Mouse (Mus musculus) forebrain, postnatal 0 days (tissue): ENCODE results near the gene Nfia. TPM values are rescaled to one million over a fixed set of nuclear protein-coding genes. Genes with fewer than 3 reads are reported as not detected.

Experiments used
- ATAC-seq: fragments of 200-750 bp; cut with Nextera tagmentation; 2 replicates; pipeline ENCODE4 v1.8.0; 2017; ENCODE audit warnings: mild to moderate bottlenecking, moderate library complexity
- DNase-seq: peaks from one replicate; pipeline ENCODE4 v3.0.0-alpha.2; 2015
- H3K27ac ChIP-seq: fragments of 300-500 bp; sonication (generic); 2 replicates; pipeline ENCODE4 v1.5.1; 2014; ENCODE audit warnings: low read depth, mild to moderate bottlenecking, antibody characterized with exemption, low read length, moderate library complexity, mixed read lengths
- H3K27me3 ChIP-seq: fragments of 300-500 bp; sonication (generic); 2 replicates; pipeline ENCODE4 v1.6.1; 2014; ENCODE audit warnings: mild to moderate bottlenecking, low read length, mixed read lengths; ENCODE audit not compliant: insufficient read depth
- H3K36me3 ChIP-seq: fragments of 300-500 bp; sonication (generic); 2 replicates; pipeline ENCODE4 v1.6.1; 2014; ENCODE audit warnings: mild to moderate bottlenecking, moderate library complexity; ENCODE audit not compliant: insufficient read depth
- H3K4me1 ChIP-seq: fragments of 300-500 bp; sonication (generic); 2 replicates; pipeline ENCODE4 v1.6.1; 2014; ENCODE audit warnings: antibody characterized with exemption; ENCODE audit not compliant: insufficient read depth
- H3K4me2 ChIP-seq: fragments of 300-500 bp; sonication (generic); 2 replicates; pipeline ENCODE4 v1.6.1; 2014; ENCODE audit warnings: low read depth, mild to moderate bottlenecking, moderate library complexity
- H3K4me3 ChIP-seq: fragments of 300-500 bp; sonication (generic); 2 replicates; pipeline ENCODE4 v1.5.1; 2014; ENCODE audit warnings: low read depth, low read length, mixed read lengths
- H3K9ac ChIP-seq: fragments of 300-500 bp; sonication (generic); 2 replicates; pipeline ENCODE4 v1.6.1; 2014; ENCODE audit warnings: mild to moderate bottlenecking
- H3K9me3 ChIP-seq: fragments of 300-500 bp; sonication (generic); 2 replicates; pipeline ENCODE4 v1.6.1; 2016; ENCODE audit warnings: low read length
- CTCF ChIP-seq: sonication (generic); IDR thresholded peaks from 2 replicates; pipeline ENCODE4 v1.5.1; 2016; ENCODE audit warnings: antibody characterized with exemption, control low read depth, low read depth
- WGBS: fragments of 180-500 bp; shearing (Covaris S2); extraction: QIAGEN DNeasy Blood & Tissue Kit; methylation state at CpG from one replicate; pipeline ENCODE4 v1.1.7; 2014; 5-methylcytosine and 5-hydroxymethylcytosine counted together
- polyA plus RNA-seq: library from polyadenylated mRNA; unstranded; fragments of >200 nt; fragmentation: Nextera tagmentation; extraction: Ambion mirVana; gene quantifications from 2 replicates; pipeline ENCODE4 v1.2.1, GENCODE M21; 2015
- total RNA-seq: library from RNA; depleted of rRNA; stranded (reverse); fragments of >200 nt; gene quantifications from 2 replicates; pipeline ENCODE4 v1.2.3, GENCODE M21; 2014

Nfia gene
- total and polyA plus RNA-seq, 2 experiments from 2014 or later = 44.1 to 57.5 TPM

DNA sequence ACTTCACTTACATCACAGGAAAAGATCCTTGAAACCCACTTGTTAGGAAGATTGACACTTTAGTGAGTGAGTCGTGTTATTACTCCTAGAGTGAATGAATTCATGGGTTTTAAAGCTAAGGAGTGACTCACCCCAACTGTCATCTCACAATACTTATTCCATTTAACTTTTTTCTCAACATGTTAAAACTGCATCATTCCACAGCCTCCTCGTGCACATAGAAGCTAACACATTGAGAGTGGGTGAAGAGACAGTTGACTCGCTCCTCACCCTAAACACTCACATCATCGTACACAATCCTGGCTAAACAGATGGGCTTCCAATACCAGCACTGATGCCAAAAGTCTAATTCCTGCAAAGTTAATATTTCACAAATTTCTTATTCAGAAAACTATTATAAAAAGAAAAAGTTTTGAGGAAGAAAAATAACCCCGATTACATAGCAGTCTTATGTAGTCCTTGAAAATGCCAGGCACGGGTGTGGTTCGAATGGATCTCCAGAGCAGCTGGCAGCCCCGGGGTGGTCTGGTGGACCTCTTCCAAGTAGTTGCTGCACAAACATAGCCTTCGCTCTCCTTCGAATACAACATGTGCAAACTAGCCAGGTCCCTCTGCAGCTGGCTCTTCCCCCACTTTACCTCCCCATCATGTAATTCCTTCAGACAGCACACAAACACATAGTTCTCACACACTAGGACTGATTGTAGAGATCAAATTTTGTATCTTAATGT, 178.0 kb downstream of the Nfia start:
- Histone ChIP-seq H3K36me3 (no peaks in the 10 kb centered on the region), H3K9ac (no peak overlapping the region), H3K9me3 (no peaks in the 10 kb centered on the region), H3K4me3 (no peak overlapping the region), H3K27ac (no peak overlapping the region), H3K27me3 (no peaks in the 10 kb centered on the region), H3K4me2 (no peak overlapping the region), H3K4me1 (0 out of 2 replicates have a peak, but pooled peaks cover 5% of the 10 kb centered on the region)
- DNase-seq = no peak
- no peak for TF ChIP-seq CTCF
- WGBS = 35% methylated on average over 10 of the region's 10 CpGs
- ATAC-seq = peak; percentile 64

DNA sequence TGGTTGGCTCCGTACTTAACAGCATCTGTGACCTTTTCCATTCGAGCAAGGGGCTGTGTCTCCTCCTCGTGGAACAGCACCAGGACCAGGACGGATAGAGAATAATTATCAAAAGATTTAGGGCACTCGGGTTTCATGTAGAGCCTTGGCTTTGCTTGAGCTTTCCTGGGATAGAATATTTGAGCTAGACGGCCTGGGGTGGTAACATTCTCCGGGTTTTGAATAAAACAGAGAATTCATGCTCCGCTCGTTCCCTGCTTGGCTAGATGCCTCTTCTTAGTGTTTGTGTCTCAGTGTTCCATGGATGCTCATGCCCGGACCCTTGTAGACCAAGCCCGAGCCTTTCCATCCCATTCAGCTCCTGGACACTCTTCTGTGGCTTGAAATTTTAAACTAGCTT, 181.4 kb downstream of the Nfia start:
- Histone ChIP-seq H3K4me3 (no peak overlapping the region), H3K27me3 (no peaks in the 10 kb centered on the region), H3K4me1 (no peaks in the 10 kb centered on the region), H3K4me2 (peak overlapping the region; percentile 11; the same call in 1 of the 2 replicates), H3K36me3 (no peaks in the 10 kb centered on the region), H3K9me3 (no peaks in the 10 kb centered on the region), H3K27ac (no peak overlapping the region), H3K9ac (no peak overlapping the region)
- peak; percentile 52 for DNase-seq
- TF ChIP-seq CTCF = no peak
- 0 out of 2 replicates have a peak, but pooled peaks have one; percentile 28 for ATAC-seq
- WGBS = 34% methylated on average over 11 of the region's 11 CpGs

GRCm38 (mm10) chr4:97958121-97958520, 185.6 kb downstream of the Nfia start:
- ATAC-seq (no peak), DNase-seq (no peak)
- WGBS = 51% methylated on average over 5 of the region's 5 CpGs
- no peak overlapping the region for H3K4me2 ChIP-seq
- H3K27me3 ChIP-seq = no peaks in the 10 kb centered on the region
- H3K9me3 ChIP-seq = no peaks in the 10 kb centered on the region
- H3K9ac ChIP-seq = no peak overlapping the region
- H3K4me1 ChIP-seq = no peaks in the 10 kb centered on the region
- TF ChIP-seq CTCF = no peak
- no peak overlapping the region for H3K4me3 ChIP-seq
- H3K36me3 ChIP-seq = no peaks in the 10 kb centered on the region
- H3K27ac ChIP-seq = no peak overlapping the region

DNA sequence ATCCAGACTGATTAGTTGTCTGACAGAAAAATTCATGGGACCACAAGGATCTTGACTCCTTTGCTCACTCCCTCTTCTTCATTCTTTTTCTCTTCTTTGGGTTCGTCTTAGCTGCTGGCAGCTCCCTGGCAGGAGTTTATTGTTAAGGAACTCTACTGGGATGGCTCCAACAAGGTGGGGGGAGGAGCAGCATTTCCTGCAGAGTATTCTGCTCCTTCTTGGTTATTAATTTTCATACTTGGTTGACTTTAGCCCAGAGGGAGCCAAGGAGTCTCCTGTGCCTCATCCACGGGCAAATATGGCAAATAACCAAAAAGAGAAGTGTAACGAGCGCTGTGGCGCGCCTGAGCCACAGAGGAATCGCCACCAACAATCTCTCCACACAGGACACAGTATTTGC, 190.3 kb downstream of the Nfia start:
- no peak overlapping the region for H3K9ac ChIP-seq
- TF ChIP-seq CTCF = no peak
- no peaks in the 10 kb centered on the region for H3K27me3 ChIP-seq
- H3K4me2 ChIP-seq = no peak overlapping the region
- no peak overlapping the region for H3K27ac ChIP-seq
- no peaks in the 10 kb centered on the region for H3K4me1 ChIP-seq
- H3K36me3 ChIP-seq = no peaks in the 10 kb centered on the region
- H3K4me3 ChIP-seq = no peak overlapping the region
- H3K9me3 ChIP-seq = no peaks in the 10 kb centered on the region
- ATAC-seq = no peak
- WGBS = 67% methylated on average over 7 of the region's 7 CpGs
- DNase-seq = no peak

DNA sequence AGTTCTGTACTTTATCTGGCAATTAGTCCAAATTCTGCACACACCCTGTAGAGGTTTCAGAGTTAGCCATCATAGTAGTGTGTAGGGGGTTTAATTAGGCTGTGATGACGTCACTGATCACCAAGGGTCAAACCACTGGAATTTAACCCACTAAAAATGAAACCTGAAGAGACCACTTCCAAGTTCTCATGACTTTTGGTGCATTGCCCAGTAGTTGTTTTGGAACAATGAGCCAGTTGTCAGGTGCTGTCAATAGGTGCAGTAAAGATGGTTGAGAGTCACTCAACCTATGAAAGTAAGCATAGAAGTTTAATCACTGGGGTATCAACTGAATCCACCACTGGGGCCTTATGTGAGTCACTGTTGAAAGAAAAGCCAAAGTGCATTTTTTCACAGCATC, 191.4 kb downstream of the Nfia start:
- WGBS = 55% methylated on average over 1 of the region's 1 CpGs
- no peak for TF ChIP-seq CTCF

GRCm38 (mm10) chr4:97968786-97969348, 196.3 kb downstream of the Nfia start:
- DNase-seq (no peak), ATAC-seq (no peak)
- Histone ChIP-seq H3K4me3 (no peak overlapping the region), H3K9me3 (no peaks in the 10 kb centered on the region), H3K27ac (no peak overlapping the region), H3K9ac (no peak overlapping the region), H3K4me2 (no peak overlapping the region), H3K27me3 (no peaks in the 10 kb centered on the region), H3K36me3 (no peaks in the 10 kb centered on the region), H3K4me1 (no peaks in the 10 kb centered on the region)
- no peak for TF ChIP-seq CTCF
- WGBS = 68% methylated on average over 7 of the region's 7 CpGs

More for the DNA sequence above, 191.4 kb downstream of the Nfia start:
- DNase-seq = no peak
- no peak overlapping the region for H3K4me3 ChIP-seq
- no peak overlapping the region for H3K27ac ChIP-seq
- H3K36me3 ChIP-seq = no peaks in the 10 kb centered on the region
- H3K9me3 ChIP-seq = no peaks in the 10 kb centered on the region
- no peak overlapping the region for H3K4me2 ChIP-seq
- H3K4me1 ChIP-seq = no peaks in the 10 kb centered on the region
- no peak for ATAC-seq
- H3K9ac ChIP-seq = no peak overlapping the region
- H3K27me3 ChIP-seq = no peaks in the 10 kb centered on the region

DNA sequence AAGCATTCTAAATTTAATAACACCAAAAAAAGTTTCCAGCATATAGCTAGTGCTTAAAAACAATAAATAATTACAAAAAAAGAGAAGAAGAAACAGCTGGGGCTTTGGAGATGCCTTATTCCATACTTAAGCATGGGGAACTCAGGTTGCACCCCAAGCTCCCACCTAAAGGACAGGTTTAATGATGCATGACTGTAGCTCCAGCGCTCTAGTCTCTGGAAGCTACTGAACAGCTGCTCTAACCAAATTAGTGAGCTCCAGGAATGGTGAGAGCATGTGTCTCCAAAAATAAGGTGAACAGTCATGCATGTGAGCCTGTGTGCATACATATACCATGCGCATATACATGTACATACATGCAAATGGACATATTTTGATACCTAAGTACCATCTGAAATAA, 200.5 kb downstream of the Nfia start:
- Histone ChIP-seq H3K4me3 (no peak overlapping the region), H3K4me1 (no peaks in the 10 kb centered on the region), H3K36me3 (no peaks in the 10 kb centered on the region), H3K27ac (no peak overlapping the region), H3K9me3 (no peaks in the 10 kb centered on the region), H3K4me2 (no peak overlapping the region), H3K27me3 (no peaks in the 10 kb centered on the region), H3K9ac (no peak overlapping the region)
- TF ChIP-seq CTCF = no peak
- ATAC-seq (no peak), DNase-seq (no peak)
- 90% methylated on average over 2 of the region's 2 CpGs for WGBS
